Mouse (Mus musculus) brain, embryonic 18.5 days (tissue): ENCODE measurements around the gene Nfatc2ip.
"Not testable (repeated sequence)": the region's sequence is repeated elsewhere in the genome, so short reads cannot be mapped to it uniquely, and the experiment has no call there.

Experiments
- DNase-seq: peaks from one replicate; pipeline ENCODE4 v3.0.0-alpha.2; 2012; ENCODE audit warnings: low read depth, low spot score

Nfatc2ip gene

DNA sequence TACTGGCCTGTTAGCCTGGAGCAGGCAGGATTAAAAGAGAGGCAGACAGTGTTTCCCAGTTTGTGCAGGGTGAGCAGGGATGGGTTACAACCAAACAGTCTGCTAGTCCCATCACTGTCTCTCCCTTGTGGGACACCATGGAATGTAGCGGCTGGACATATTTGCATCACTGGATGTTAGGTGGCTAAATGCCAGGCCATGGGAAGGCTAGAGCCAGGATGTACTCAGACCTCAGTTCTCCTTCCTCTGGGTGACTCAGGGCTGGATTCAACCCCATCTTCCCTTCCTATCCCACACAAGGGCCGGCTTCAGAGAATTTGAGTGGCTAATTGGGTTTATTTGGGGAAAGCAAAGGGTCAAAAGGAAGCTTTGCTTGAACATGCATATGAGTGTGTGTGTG, 12.1 kb upstream of the Nfatc2ip start:
- no peak for DNase-seq

DNA sequence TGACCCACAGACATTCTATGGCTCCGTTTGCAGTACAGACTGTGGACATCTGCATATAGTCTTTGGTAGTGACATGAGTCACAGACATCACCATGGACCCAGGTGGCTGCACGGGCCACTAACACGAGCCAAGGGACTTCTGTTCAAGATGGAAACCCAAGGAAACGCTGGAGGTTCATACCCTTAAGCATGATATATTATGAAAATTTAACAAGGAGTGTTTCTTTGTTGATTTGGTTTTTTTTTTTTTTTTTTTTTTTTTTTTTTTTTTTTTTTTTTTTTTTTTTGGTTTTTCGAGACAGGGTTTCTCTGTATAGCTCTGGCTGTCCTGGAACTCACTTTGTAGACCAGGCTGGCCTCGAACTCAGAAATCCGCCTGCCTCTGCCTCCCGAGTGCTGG, 6.0 kb upstream of the Nfatc2ip start:
- DNase-seq: not testable (repeated sequence)

DNA sequence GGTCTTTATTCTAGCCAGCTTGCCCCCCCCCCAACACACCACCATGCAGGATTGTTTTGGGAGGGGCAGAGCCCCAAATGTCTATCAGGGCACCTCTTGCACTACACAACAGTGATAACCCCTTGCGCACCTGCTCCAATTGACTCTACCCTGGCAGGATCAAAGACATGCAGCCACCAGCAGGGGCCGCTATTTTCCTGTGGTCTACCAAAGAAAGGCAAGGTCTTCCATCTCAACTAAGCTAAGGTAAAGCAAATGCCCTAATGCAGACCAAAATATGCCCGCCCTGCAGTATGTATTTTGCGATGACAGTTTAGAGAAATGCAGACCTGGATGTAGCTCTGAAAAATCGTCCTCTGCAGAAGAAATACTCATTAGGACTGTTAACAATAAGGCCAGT, 3.0 kb upstream of the Nfatc2ip start:
- no peak for DNase-seq

DNA sequence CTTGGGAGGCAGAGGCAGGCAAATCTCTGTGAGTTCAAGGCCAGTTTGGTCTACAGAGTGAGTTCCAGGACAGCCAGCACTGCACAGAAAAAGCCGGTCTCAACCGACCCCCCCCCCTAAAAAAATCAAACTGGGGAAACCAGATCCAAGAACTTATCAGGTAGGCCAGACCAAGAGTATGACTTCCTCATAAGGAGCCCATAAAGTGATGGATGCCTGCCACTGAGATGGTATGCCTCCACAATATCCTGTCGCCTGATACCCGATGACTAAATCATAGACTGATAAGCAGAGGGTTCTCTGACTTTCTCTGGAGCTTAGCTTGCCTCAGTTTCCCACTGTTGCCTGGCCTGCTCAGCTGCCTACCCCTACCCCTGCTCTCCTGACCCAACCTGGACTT, 1.3 kb upstream of the Nfatc2ip start:
- DNase-seq: no peak

DNA sequence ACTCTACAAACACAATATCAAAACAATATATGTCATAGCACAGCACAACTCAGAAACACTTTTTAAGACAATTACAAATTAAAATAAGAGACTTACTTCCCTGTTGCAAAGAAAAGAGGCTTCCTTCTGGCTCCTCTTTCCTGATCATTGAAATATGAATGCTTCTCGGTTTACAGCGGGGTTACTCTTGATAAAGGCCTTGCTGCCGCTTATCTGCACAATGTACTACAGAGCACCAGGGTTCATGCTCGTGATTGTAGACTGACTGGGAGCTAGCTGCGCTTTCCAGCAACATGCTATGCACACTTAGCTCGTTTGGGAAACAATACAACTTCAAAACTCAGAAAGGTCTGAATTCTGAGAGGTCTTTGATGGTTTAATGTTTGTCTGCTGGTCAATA, 684 bp upstream of the Nfatc2ip start:
- no peak for DNase-seq

- DNase-seq: not testable (repeated sequence)
Measured at GRCm38 (mm10) chr7:126392086-126392884, 4.3 kb downstream of the Nfatc2ip start.

DNA sequence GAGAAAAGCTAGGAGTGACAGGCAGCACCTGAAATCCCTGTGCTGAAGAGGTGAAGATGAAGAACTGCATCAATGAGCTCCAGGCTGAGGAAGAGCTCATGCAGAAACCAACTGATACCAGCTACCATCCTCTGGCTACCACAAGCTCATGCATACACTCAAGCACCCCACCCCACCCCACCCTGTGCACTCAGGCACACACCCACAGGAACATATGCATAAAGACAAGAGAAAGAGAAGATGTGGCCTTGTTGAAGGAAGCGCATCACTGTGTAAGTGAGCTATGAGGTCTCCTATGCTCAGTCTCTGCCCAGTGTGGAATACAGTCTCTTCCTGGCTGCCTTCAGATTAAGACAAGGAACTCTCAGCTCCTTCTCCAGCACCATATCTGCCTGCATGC, 8.4 kb downstream of the Nfatc2ip start:
- DNase-seq: no peak

DNA sequence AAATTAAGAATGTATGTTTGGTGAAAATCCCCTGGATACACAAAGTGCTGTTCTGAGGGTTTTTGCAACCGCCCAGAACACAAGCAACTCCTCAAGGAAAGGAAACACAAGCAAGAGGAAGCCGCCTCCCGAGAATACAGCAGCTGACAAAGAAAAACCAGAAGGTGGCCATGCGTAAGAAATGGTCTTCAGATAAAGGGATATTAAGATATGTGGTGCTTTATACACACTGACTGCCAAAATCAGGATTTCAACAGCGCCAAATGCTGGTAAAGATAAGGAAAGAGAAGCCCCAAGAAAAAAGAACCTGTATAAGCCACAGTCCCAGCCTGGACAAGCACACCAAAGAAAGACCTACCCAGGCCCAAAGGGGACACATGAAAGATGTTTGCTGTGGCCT, 13.0 kb downstream of the Nfatc2ip start:
- DNase-seq: no peak

- peak; percentile 96 for DNase-seq
Measured at GRCm38 (mm10) chr7:126377278-126378158, 19.0 kb downstream of the Nfatc2ip start, which contains the start of gene Spns1. Gene Spns1, minus strand, starts transcription at chr7:126377450.

DNA sequence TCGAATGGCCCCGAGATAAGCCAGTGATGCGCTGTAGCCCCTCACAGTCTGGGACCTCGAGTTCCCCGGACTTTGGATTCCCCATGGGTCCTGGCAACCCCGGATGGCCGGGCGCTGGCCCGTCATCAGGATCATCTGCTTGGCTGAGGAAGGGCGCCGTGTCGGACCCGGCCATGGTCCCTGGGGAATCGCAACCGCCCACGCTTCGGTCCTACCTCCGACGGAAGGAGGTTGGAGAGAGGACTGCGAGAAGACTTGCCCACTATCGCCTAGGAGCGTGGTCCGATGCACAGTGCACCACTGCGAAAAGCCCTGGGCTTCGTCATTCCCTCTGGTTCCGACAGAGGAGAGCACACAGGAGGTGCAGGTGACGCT, 19.6 kb downstream of the Nfatc2ip start:
- DNase-seq: no peak

- no peak for DNase-seq
Measured at GRCm38 (mm10) chr7:126375012-126375411, 21.5 kb downstream of the Nfatc2ip start.

- DNase-seq: no peak
Measured at GRCm38 (mm10) chr7:126374526-126374925, 22.0 kb downstream of the Nfatc2ip start.

DNA sequence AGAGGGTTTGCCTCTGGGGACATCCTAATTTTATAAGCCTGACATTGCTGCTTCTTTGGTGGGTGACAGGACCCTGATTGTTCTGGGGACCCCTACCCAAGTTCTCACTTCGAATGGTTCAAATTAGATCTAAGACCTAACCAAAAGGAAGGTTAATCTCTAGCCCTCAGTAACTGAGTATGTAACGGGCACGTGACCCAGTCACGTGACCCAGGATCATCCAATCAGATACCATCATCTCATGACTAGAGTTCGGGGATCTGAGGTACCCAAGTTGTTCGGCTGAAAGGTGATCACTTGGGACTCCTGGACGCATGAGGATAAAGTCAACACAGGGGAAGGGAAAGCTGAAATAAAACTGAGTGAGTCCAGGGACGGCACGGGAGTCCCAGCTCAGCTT, 23.5 kb downstream of the Nfatc2ip start:
- no peak for DNase-seq

DNA sequence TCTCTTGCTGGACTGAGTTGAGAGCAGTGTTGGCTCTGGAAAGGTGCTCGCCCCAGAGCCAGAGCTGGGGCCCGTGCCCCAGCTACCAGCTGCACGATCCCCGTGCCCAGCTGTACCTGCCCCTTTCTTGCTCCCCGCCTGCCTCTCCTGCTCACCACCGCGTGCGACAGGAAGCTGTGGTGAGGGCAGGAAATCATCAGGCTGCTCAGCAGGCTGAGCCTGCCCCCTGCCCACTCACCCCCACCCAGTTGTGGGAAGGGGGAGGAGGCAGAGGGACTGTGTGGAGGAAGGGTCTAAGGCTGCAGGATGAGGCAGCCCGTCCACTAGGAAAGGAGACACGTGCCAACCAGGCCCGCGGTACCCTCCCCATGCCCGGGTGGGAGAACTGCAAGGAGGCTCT, 27.1 kb downstream of the Nfatc2ip start, which contains the start of gene Lat:
Gene Lat (minus strand): TSS at position 178 of the 400 bp plus-strand sequence.
- no peak for DNase-seq

GRCm38 (mm10) chr7:126368367-126368766, 28.2 kb downstream of the Nfatc2ip start:
- no peak for DNase-seq

- no peak for DNase-seq
Measured at GRCm38 (mm10) chr7:126367636-126368035, 28.9 kb downstream of the Nfatc2ip start.

DNA sequence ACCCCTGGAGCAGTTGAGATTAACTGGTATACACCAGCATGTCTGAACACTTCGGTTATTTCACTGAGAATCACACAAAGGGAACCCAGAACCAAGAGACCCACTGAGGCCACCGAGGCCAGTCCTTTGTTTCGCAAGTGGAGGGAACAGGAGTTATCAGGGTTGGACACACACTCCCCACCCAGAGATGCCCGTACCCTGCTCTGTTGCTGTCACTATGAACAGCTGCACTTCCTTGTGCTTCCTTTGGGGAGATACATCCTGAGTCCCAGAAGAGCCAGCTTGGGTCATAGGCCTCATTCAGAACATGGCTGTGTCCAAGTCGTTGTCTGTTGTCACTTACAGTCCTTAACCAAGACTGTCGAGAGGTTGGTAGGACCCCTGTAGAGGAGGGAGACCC, 33.5 kb downstream of the Nfatc2ip start:
- no peak for DNase-seq

GRCm38 (mm10) chr7:126359049-126359448, 37.5 kb downstream of the Nfatc2ip start:
- DNase-seq: no peak

DNA sequence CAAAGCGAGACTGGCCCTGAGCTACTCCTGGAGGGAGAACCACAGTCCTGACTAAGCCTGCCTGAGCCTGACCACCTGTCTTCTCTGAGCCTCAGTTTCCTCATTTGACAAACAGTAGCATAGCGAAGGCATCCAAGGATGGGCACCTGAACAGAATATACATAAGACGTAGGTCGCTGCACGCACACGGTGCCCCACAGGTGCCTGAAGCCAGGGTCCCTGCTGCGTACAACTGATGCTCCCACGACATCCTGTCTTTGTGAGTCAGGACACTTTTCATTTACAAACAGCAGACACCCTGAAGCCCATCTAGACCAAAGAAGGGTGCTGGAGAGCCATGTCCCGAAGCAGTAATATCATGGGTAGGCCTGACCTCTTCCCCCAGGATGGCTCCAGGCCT, 38.1 kb downstream of the Nfatc2ip start:
- no peak for DNase-seq

GRCm38 (mm10) chr7:126357838-126358237, 38.7 kb downstream of the Nfatc2ip start:
- DNase-seq: no peak

DNA sequence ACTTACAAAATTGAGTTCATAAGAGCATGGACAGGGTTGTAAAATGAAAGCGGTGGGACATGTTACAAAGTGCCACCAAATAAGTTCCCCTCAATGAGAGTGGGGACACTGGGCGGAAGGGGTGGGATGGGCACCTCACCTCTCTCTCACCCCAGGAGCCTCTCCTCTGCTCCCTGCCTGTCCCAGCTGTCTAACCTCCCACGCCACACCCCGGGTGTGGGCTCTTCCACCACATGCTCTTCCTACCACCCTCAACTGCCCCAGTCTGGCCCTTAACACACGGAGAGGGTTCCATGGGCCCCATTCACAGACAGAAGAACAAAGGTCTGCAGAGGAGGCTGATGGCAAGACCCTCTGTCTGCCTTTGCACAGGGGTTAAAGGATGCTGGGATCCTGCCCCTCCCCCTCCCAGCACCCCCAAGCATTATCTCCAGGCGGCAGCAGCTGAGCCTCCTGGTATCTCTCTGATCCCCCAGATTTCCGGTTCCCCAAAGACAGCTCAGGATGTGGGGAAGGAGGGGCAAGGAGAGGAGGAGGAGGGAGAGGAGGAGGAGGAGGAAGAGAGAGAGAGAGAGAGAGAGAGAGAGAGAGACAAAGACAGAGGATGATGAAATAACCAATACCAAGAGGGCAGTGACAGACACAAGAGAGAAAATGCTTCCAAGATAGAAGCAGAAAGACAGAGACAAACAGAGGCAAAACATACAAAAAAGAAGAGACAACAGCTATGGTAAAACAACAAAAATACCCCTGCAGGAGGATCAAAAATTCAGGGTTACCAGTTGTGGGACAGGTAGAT, 39.5 kb downstream of the Nfatc2ip start:
- DNase-seq: no peak
